Mouse (Mus musculus) CD8-positive naive resting alpha-beta T cell, adult 2 months (primary cell): ENCODE measurements around the gene Foxa1.

Experiments
- DNase-seq, 2 experiments: peaks; one replicate each; pipeline ENCODE4 v3.0.0; 2022; ENCODE audit warnings: low read depth in 2 of 2, low spot score in 2 of 2

Gene Foxa1

GRCm38 (mm10) chr12:57496347-57497119, 50.2 kb downstream of the Foxa1 start:
- DNase-seq: no peak
